Mouse (Mus musculus) brain, embryonic 14.5 days (tissue): Measurements from ENCODE around the gene Pkd2.

Experiments used
- CTCF ChIP-seq: fragments of 200-500 bp; IDR thresholded peaks from 2 replicates; pipeline ENCODE4 v1.5.1; 2012; ENCODE audit warnings: inconsistent platforms, mild to moderate bottlenecking, moderate library complexity, borderline replicate concordance; ENCODE audit not compliant: insufficient read depth, insufficient read length; ENCODE audit errors: extremely low read depth
- POLR2A ChIP-seq: fragments of 200-500 bp; IDR thresholded peaks from 2 replicates; pipeline ENCODE4 v1.6.1; 2012; ENCODE audit warnings: mild to moderate bottlenecking, inconsistent platforms, borderline replicate concordance; ENCODE audit not compliant: poor library complexity, insufficient read depth, insufficient read length, severe bottlenecking; ENCODE audit errors: extremely low read depth

- TF ChIP-seq CTCF (no peak), POLR2A (no peak)
Measured at GRCm38 (mm10) chr5:104511211-104511610, 52.0 kb downstream of the Pkd2 start.
